Mouse (Mus musculus) liver, embryonic 16.5 days (tissue): ENCODE measurements around the gene Plekha8. TPM values are rescaled to one million over a fixed set of nuclear protein-coding genes. Genes with fewer than 3 reads are reported as not detected.
A peak's percentile ranks its signal among the peaks of the same experiment; 100 is the strongest.

Experiments used
- ATAC-seq: fragments of 200-750 bp; cut with Nextera tagmentation; 2 replicates; pipeline ENCODE4 v1.8.0; 2017; ENCODE audit warnings: low read depth, mild to moderate bottlenecking, moderate number of reproducible peaks, moderate library complexity
- H3K27ac ChIP-seq: fragments of 300-500 bp; sonication (generic); 2 replicates; pipeline ENCODE4 v1.5.1; 2014; ENCODE audit warnings: mild to moderate bottlenecking, low read length
- H3K27me3 ChIP-seq: fragments of 300-500 bp; sonication (generic); 2 replicates; pipeline ENCODE4 v1.6.1; 2014; ENCODE audit warnings: low read depth, low read length, mixed read lengths; ENCODE audit not compliant: control insufficient read depth, insufficient read depth
- H3K36me3 ChIP-seq: fragments of 300-500 bp; sonication (generic); 2 replicates; pipeline ENCODE4 v1.6.1; 2014; ENCODE audit warnings: mild to moderate bottlenecking; ENCODE audit not compliant: control insufficient read depth, insufficient read depth
- H3K4me1 ChIP-seq: fragments of 300-500 bp; sonication (generic); 2 replicates; pipeline ENCODE4 v1.6.1; 2014; ENCODE audit warnings: low read depth, low read length, mixed read lengths; ENCODE audit not compliant: control insufficient read depth
- H3K4me2 ChIP-seq: fragments of 300-500 bp; sonication (generic); 2 replicates; pipeline ENCODE4 v1.6.1; 2014; ENCODE audit warnings: low read depth, low read length, mixed read lengths
- H3K4me3 ChIP-seq: fragments of 300-500 bp; sonication (generic); 2 replicates; pipeline ENCODE4 v1.5.1; 2014; ENCODE audit warnings: low read depth, mild to moderate bottlenecking, low read length
- H3K9ac ChIP-seq: fragments of 300-500 bp; sonication (generic); 2 replicates; pipeline ENCODE4 v1.6.1; 2014; ENCODE audit warnings: low read depth, low read length
- H3K9me3 ChIP-seq: fragments of 300-500 bp; sonication (generic); replicated peaks from 2 replicates; pipeline ENCODE4 v1.6.1; 2016; ENCODE audit warnings: low read length; ENCODE audit not compliant: control insufficient read depth
- WGBS: fragments of 180-500 bp; shearing (Covaris S2); extraction: QIAGEN DNeasy Blood & Tissue Kit; methylation state at CpG from one replicate; pipeline ENCODE4 v1.1.7; 2014; ENCODE audit not compliant: insufficient replicate concordance; 5-methylcytosine and 5-hydroxymethylcytosine counted together
- polyA plus RNA-seq: library from polyadenylated mRNA; unstranded; fragments of >200 nt; fragmentation: Nextera tagmentation; extraction: Ambion mirVana; gene quantifications from 2 replicates; pipeline ENCODE4 v1.2.1, GENCODE M21; 2015

Gene Plekha8
- polyA plus RNA-seq, 1 experiment from 2014 or later = 2.1 TPM

- H3K4me2 ChIP-seq = no peak overlapping the region
- H3K36me3 ChIP-seq = no peaks in the 10 kb centered on the region
- no peak overlapping the region for H3K9ac ChIP-seq
- H3K27ac ChIP-seq = no peak overlapping the region
- H3K9me3 ChIP-seq = no peaks in the 10 kb centered on the region
- WGBS = 65% methylated on average over 7 of the region's 7 CpGs
- no peak overlapping the region for H3K4me3 ChIP-seq
- H3K4me1 ChIP-seq = no peaks in the 10 kb centered on the region
- no peak for ATAC-seq
- H3K27me3 ChIP-seq = no peaks in the 10 kb centered on the region
Observed at GRCm38 (mm10) chr6:54557671-54558070, 37.2 kb upstream of the Plekha8 start.

- Histone ChIP-seq H3K4me3 (no peak overlapping the region), H3K4me1 (no peaks in the 10 kb centered on the region), H3K27me3 (no peaks in the 10 kb centered on the region), H3K4me2 (no peak overlapping the region), H3K9me3 (no peaks in the 10 kb centered on the region), H3K36me3 (no peaks in the 10 kb centered on the region), H3K9ac (no peak overlapping the region), H3K27ac (no peak overlapping the region)
- 64% methylated on average over 7 of the region's 7 CpGs for WGBS
- ATAC-seq = no peak
Observed at GRCm38 (mm10) chr6:54558466-54558865, 36.4 kb upstream of the Plekha8 start.

GRCm38 (mm10) chr6:54562018-54562809, 32.7 kb upstream of the Plekha8 start:
- no peaks in the 10 kb centered on the region; the same call in 1 of the 2 replicates for H3K4me1 ChIP-seq
- 57% methylated on average over 17 of the region's 17 CpGs for WGBS
- H3K4me2 ChIP-seq = no peak overlapping the region
- no peak overlapping the region for H3K4me3 ChIP-seq
- H3K9me3 ChIP-seq = no peaks in the 10 kb centered on the region
- no peak overlapping the region for H3K27ac ChIP-seq
- no peak for ATAC-seq
- H3K9ac ChIP-seq = no peak overlapping the region
- H3K27me3 ChIP-seq = peaks cover 31% of the 10 kb centered on the region
- no peaks in the 10 kb centered on the region for H3K36me3 ChIP-seq

GRCm38 (mm10) chr6:54563561-54563960, 31.4 kb upstream of the Plekha8 start:
- H3K36me3 ChIP-seq = no peaks in the 10 kb centered on the region
- no peak overlapping the region for H3K4me2 ChIP-seq
- H3K27ac ChIP-seq = no peak overlapping the region
- H3K9me3 ChIP-seq = no peaks in the 10 kb centered on the region
- WGBS = 63% methylated on average over 4 of the region's 4 CpGs
- H3K4me1 ChIP-seq = no peaks in the 10 kb centered on the region; the same call in 1 of the 2 replicates
- no peak overlapping the region for H3K9ac ChIP-seq
- H3K27me3 ChIP-seq = peaks cover 32% of the 10 kb centered on the region
- ATAC-seq = no peak
- H3K4me3 ChIP-seq = no peak overlapping the region

GRCm38 (mm10) chr6:54564506-54564991, 30.4 kb upstream of the Plekha8 start:
- no peaks in the 10 kb centered on the region; the same call in 1 of the 2 replicates for H3K4me1 ChIP-seq
- no peak overlapping the region for H3K4me3 ChIP-seq
- no peaks in the 10 kb centered on the region for H3K9me3 ChIP-seq
- no peaks in the 10 kb centered on the region for H3K36me3 ChIP-seq
- H3K4me2 ChIP-seq = no peak overlapping the region
- peaks cover 32% of the 10 kb centered on the region for H3K27me3 ChIP-seq
- ATAC-seq = no peak
- H3K9ac ChIP-seq = no peak overlapping the region
- no peak overlapping the region for H3K27ac ChIP-seq
- 37% methylated on average over 9 of the region's 9 CpGs for WGBS

- Histone ChIP-seq H3K4me1 (no peaks in the 10 kb centered on the region; the same call in 1 of the 2 replicates), H3K27me3 (peaks cover 32% of the 10 kb centered on the region), H3K9me3 (no peaks in the 10 kb centered on the region), H3K27ac (no peak overlapping the region), H3K36me3 (no peaks in the 10 kb centered on the region), H3K4me3 (no peak overlapping the region), H3K4me2 (no peak overlapping the region), H3K9ac (no peak overlapping the region)
- no peak for ATAC-seq
- WGBS = 38% methylated on average over 3 of the region's 3 CpGs
Observed at GRCm38 (mm10) chr6:54565012-54565411, 29.9 kb upstream of the Plekha8 start.

GRCm38 (mm10) chr6:54565665-54566545, 29.0 kb upstream of the Plekha8 start, which contains the start of gene Scrn1:
Gene Scrn1, minus strand, starts transcription at chr6:54566489.
- Histone ChIP-seq H3K4me3 (peak within 1 kb of the TSS; percentile 48), H3K27me3 (peaks cover 32% of the 10 kb centered on the region), H3K27ac (no peak within 1 kb of the TSS), H3K9ac (no peak within 1 kb of the TSS), H3K9me3 (no peaks in the 10 kb centered on the region), H3K36me3 (no peaks in the 10 kb centered on the region), H3K4me1 (no peaks in the 10 kb centered on the region; the same call in 1 of the 2 replicates), H3K4me2 (peak within 1 kb of the TSS; percentile 59)
- 0 out of 2 replicates have a peak, but pooled peaks have one; percentile 19 for ATAC-seq
- WGBS = under 1% methylated on average over 60 of the region's 60 CpGs

- Histone ChIP-seq H3K4me1 (no peaks in the 10 kb centered on the region; the same call in 1 of the 2 replicates), H3K27me3 (peaks cover 32% of the 10 kb centered on the region), H3K4me2 (peak overlapping the region; percentile 59), H3K9me3 (no peaks in the 10 kb centered on the region), H3K4me3 (peak overlapping the region; percentile 48), H3K36me3 (no peaks in the 10 kb centered on the region), H3K9ac (no peak overlapping the region), H3K27ac (no peak overlapping the region)
- WGBS = 16% methylated on average over 6 of the region's 6 CpGs
- no peak for ATAC-seq
Observed at GRCm38 (mm10) chr6:54566546-54566919, 28.4 kb upstream of the Plekha8 start.
